Mouse (Mus musculus): ENCODE data around the gene Cbx5. TPM values are rescaled to one million over a fixed set of nuclear protein-coding genes. Genes with fewer than 3 reads are reported as not detected.

The Cbx5 gene
- polyA plus RNA-seq, 1 experiment from 2014 or later, result 120 TPM

DNA sequence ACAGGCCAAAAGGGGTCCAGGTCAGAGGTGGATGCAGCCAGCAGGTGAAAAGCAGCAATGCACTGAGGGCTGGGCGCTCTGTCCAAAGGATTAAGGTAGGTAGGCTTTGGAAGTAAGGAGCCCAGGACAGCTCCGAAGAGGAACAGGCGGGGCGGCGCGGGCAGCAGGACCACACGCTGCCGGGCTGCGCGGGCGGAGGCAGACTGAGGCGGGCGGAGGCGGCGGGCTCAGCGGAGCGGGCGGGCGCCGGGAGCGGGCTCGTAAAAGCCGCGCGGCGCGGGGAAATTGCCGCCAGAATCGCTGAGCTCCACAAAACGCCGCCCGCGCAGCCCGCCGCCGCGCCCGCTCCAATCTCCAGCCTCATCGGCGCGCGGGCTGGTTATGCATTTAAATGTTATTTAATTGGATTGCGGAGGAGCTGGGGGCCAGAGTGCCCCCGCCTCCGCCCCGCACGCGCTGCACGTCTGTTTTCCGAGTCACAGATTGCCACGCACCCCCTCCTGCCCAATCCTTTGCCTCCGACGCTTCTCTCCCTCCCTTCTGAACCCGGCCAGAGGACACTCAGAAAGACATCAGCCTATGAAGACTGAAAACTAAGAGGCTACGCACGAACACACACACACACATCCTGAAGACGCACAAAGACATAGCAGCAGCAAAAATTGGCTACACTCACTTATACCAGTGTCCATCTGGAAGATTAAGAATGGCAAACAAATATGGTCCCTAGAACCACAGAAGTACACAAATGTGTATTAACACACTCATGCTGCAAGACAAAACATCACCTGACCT, 92.8 kb downstream of the Cbx5 start:
- Histone ChIP-seq H3K27ac (ENCODE audit: low read depth, low read length) (peak overlapping the region; percentile 82), H3K9me3 (ENCODE audit: control insufficient read depth, low read length) (no peaks in the 10 kb centered on the region), H3K4me3 (ENCODE audit: low read length) (peak overlapping the region; percentile 44), H3K27me3 (replicated peaks; ENCODE audit: control insufficient read depth, insufficient read depth, low read length) (no peaks in the 10 kb centered on the region; the same call in 1 of the 2 replicates), H3K36me3 (ENCODE audit: control insufficient read depth, insufficient read depth, low read length) (no peaks in the 10 kb centered on the region), H3K9ac (ENCODE audit: low read depth, low read length) (peak overlapping the region; percentile 58), H3K4me1 (ENCODE audit: control insufficient read depth, insufficient read depth, low read depth, low read length) (peaks cover 16% of the 10 kb centered on the region), H3K4me2 (ENCODE audit: low read length) (peak overlapping the region; percentile 82)
- under 1% methylated on average over 28 of the region's 57 CpGs for WGBS
- ATAC-seq, result peak; percentile 84

GRCm38 (mm10) chr15:103145635-103146299, 93.8 kb downstream of the Cbx5 start:
- Histone ChIP-seq H3K4me1 (ENCODE audit: control insufficient read depth, insufficient read depth, low read depth, low read length) (peaks cover 16% of the 10 kb centered on the region), H3K27me3 (replicated peaks; ENCODE audit: control insufficient read depth, insufficient read depth, low read length) (no peaks in the 10 kb centered on the region; the same call in 1 of the 2 replicates), H3K36me3 (ENCODE audit: control insufficient read depth, insufficient read depth, low read length) (no peaks in the 10 kb centered on the region), H3K27ac (ENCODE audit: low read depth, low read length) (peak overlapping the region; percentile 82), H3K4me3 (ENCODE audit: low read length) (no peak overlapping the region), H3K9ac (ENCODE audit: low read depth, low read length) (no peak overlapping the region), H3K4me2 (ENCODE audit: low read length) (no peak overlapping the region), H3K9me3 (ENCODE audit: control insufficient read depth, low read length) (no peaks in the 10 kb centered on the region)
- WGBS, result 54% methylated on average over 11 of the region's 11 CpGs
- no peak for ATAC-seq

- no peaks in the 10 kb centered on the region for H3K9me3 ChIP-seq (ENCODE audit: control insufficient read depth, low read length)
- peaks cover 16% of the 10 kb centered on the region for H3K4me1 ChIP-seq (ENCODE audit: control insufficient read depth, insufficient read depth, low read depth, low read length)
- H3K27ac ChIP-seq (ENCODE audit: low read depth, low read length), result no peak overlapping the region
- no peaks in the 10 kb centered on the region; the same call in 1 of the 2 replicates for H3K27me3 ChIP-seq (replicated peaks; ENCODE audit: control insufficient read depth, insufficient read depth, low read length)
- no peak overlapping the region; the same call in 1 of the 2 replicates for H3K9ac ChIP-seq (ENCODE audit: low read depth, low read length)
- WGBS, result 57% methylated on average over 3 of the region's 3 CpGs
- no peak overlapping the region for H3K4me3 ChIP-seq (ENCODE audit: low read length)
- H3K36me3 ChIP-seq (ENCODE audit: control insufficient read depth, insufficient read depth, low read length), result no peaks in the 10 kb centered on the region
- no peak for ATAC-seq
- H3K4me2 ChIP-seq (ENCODE audit: low read length), result no peak overlapping the region
Measured at GRCm38 (mm10) chr15:103144176-103144575, 95.4 kb downstream of the Cbx5 start.

MicroRNAs within 50 kb of the gene (microRNA counts, 519-probe panel; counts per million panel counts)
- 2,870 counts per million, percentile 77 among the panel's probes with 10 or more counts for microRNA mmu-miR-148b

Small RNAs within 50 kb of the gene (microRNA-seq; reads per million reads assigned to microRNA genes)
- 207 reads per million, percentile 59 among the genes with 10 or more reads in this experiment for gene Mir148b

Other genes with a start within 250 kb of the Cbx5 start
- 3.2 and 9.9 TPM in 2 replicates for gene Hoxc8, start 249.2 kb downstream of the Cbx5 start, polyA plus RNA-seq (2015; fragmentation: Nextera tagmentation; extraction: Ambion mirVana)
- gene Hoxc6, start 241.6 kb downstream of the Cbx5 start, polyA plus RNA-seq (2015; fragmentation: Nextera tagmentation; extraction: Ambion mirVana), result 4.0 and 9.0 TPM in 2 replicates
- gene Hoxc4, start 220.9 kb downstream of the Cbx5 start, polyA plus RNA-seq (2015; fragmentation: Nextera tagmentation; extraction: Ambion mirVana), result 57.7 and 61.2 TPM in 2 replicates
- 25.1 and 29.1 TPM in 2 replicates for gene Smug1, start 72.7 kb downstream of the Cbx5 start, polyA plus RNA-seq (2015; fragmentation: Nextera tagmentation; extraction: Ambion mirVana)
- 483 and 550 TPM in 2 replicates for gene Hnrnpa1, start 616 bp upstream of the Cbx5 start, polyA plus RNA-seq (2015; fragmentation: Nextera tagmentation; extraction: Ambion mirVana)
- gene Nfe2, start 18.6 kb upstream of the Cbx5 start, polyA plus RNA-seq (2015; fragmentation: Nextera tagmentation; extraction: Ambion mirVana), result 0.65 and 0.69 TPM in 2 replicates
- 207 and 209 TPM in 2 replicates for gene Copz1, start 32.9 kb upstream of the Cbx5 start, polyA plus RNA-seq (2015; fragmentation: Nextera tagmentation; extraction: Ambion mirVana)
- gene Gpr84, start 70.8 kb upstream of the Cbx5 start, polyA plus RNA-seq (2015; fragmentation: Nextera tagmentation; extraction: Ambion mirVana), result 0.34 and 0.42 TPM in 2 replicates
- 20.1 and 24.7 TPM in 2 replicates for gene Zfp385a, start 100.3 kb upstream of the Cbx5 start, polyA plus RNA-seq (2015; fragmentation: Nextera tagmentation; extraction: Ambion mirVana)
- 6.3 and 8.6 TPM in 2 replicates for gene Itga5, start 126.9 kb upstream of the Cbx5 start, polyA plus RNA-seq (2015; fragmentation: Nextera tagmentation; extraction: Ambion mirVana)
- gene Gtsf1, start 190.7 kb upstream of the Cbx5 start, polyA plus RNA-seq (2015; fragmentation: Nextera tagmentation; extraction: Ambion mirVana), result 0.31 TPM in 1 of 2 replicates, not detected in the other
- 0.45 and 1.0 TPM in 2 replicates for gene Gtsf2, start 208.7 kb upstream of the Cbx5 start, polyA plus RNA-seq (2015; fragmentation: Nextera tagmentation; extraction: Ambion mirVana)
- gene Nckap1l, start 214.0 kb upstream of the Cbx5 start, polyA plus RNA-seq (2015; fragmentation: Nextera tagmentation; extraction: Ambion mirVana), result 1.7 and 1.9 TPM in 2 replicates

Measured in hindbrain, embryonic 16.5 days (tissue).